Mouse (Mus musculus) embryo, embryonic 9.5 days (tissue): ENCODE data around the gene Gm20219.
"Not testable (repeated sequence)": the region's sequence is repeated elsewhere in the genome, so short reads cannot be mapped to it uniquely, and the experiment has no call there.

Experiments
- DNase-seq: peaks from one replicate; pipeline ENCODE4 v3.0.0-alpha.2; 2017; ENCODE audit errors: extremely low spot score

The Gm20219 gene

GRCm38 (mm10) chr17:56512310-56512709 is 41.9 kb downstream of the Gm20219 start, which contains the start of gene Znrf4:
Gene Znrf4 (minus strand): TSS chr17:56512431.
- DNase-seq = no peak

- DNase-seq = no peak
Measured at GRCm38 (mm10) chr17:56511707-56512090, 42.5 kb downstream of the Gm20219 start.

GRCm38 (mm10) chr17:56510970-56511706 is 43.0 kb downstream of the Gm20219 start:
- DNase-seq = peak; percentile 33

- DNase-seq = no peak
Measured at GRCm38 (mm10) chr17:56510473-56510969, 43.7 kb downstream of the Gm20219 start.

- DNase-seq = peak; percentile 79
Measured at GRCm38 (mm10) chr17:56509707-56510472, 44.3 kb downstream of the Gm20219 start.

GRCm38 (mm10) chr17:56509021-56509640 is 45.1 kb downstream of the Gm20219 start:
- DNase-seq = no peak

- peak; percentile 91 for DNase-seq
Measured at GRCm38 (mm10) chr17:56507161-56508068, 46.8 kb downstream of the Gm20219 start.

- no peak for DNase-seq
Measured at GRCm38 (mm10) chr17:56506417-56507065, 47.6 kb downstream of the Gm20219 start.

GRCm38 (mm10) chr17:56505401-56505800 is 48.8 kb downstream of the Gm20219 start:
- no peak for DNase-seq

GRCm38 (mm10) chr17:56502526-56502925 is 51.7 kb downstream of the Gm20219 start:
- no peak for DNase-seq

GRCm38 (mm10) chr17:56501635-56502400 is 52.4 kb downstream of the Gm20219 start:
- not testable (repeated sequence) for DNase-seq
